Mouse (Mus musculus) kidney, embryonic 16.5 days (tissue): Measurements from ENCODE around the gene Bcl2l1. TPM values are rescaled to one million over a fixed set of nuclear protein-coding genes. Genes with fewer than 3 reads are reported as not detected.

ENCODE experiments used
- ATAC-seq: fragments of 200-750 bp; cut with Nextera tagmentation; 2 replicates; pipeline ENCODE4 v1.8.0; 2017; ENCODE audit warnings: moderate TSS enrichment; ENCODE audit not compliant: low FRiP score, low TSS enrichment
- H3K27ac ChIP-seq: fragments of 300-500 bp; sonication (generic); 2 replicates; pipeline ENCODE4 v1.5.1; 2014; ENCODE audit warnings: low read length
- H3K27me3 ChIP-seq: fragments of 300-500 bp; sonication (generic); 2 replicates; pipeline ENCODE4 v1.6.1; 2014; ENCODE audit warnings: low read length, control low read depth, mixed read lengths; ENCODE audit not compliant: insufficient read depth
- H3K36me3 ChIP-seq: fragments of 300-500 bp; sonication (generic); 2 replicates; pipeline ENCODE4 v1.6.1; 2014; ENCODE audit warnings: low read length, control low read depth, mixed read lengths; ENCODE audit not compliant: insufficient read depth
- H3K4me1 ChIP-seq: fragments of 300-500 bp; sonication (generic); 2 replicates; pipeline ENCODE4 v1.6.1; 2014; ENCODE audit warnings: low read length, control low read depth, mixed read lengths; ENCODE audit not compliant: insufficient read depth
- H3K4me2 ChIP-seq: fragments of 300-500 bp; sonication (generic); replicated peaks from 2 replicates; pipeline ENCODE4 v1.6.1; 2014; ENCODE audit warnings: low read depth, low read length
- H3K4me3 ChIP-seq: fragments of 300-500 bp; sonication (generic); 2 replicates; pipeline ENCODE4 v1.5.1; 2014; ENCODE audit warnings: mild to moderate bottlenecking, low read length
- H3K9ac ChIP-seq: fragments of 300-500 bp; sonication (generic); replicated peaks from 2 replicates; pipeline ENCODE4 v1.6.1; 2014; ENCODE audit warnings: low read length
- H3K9me3 ChIP-seq: fragments of 300-500 bp; sonication (generic); 2 replicates; pipeline ENCODE4 v1.6.1; 2016; ENCODE audit warnings: low read length, control low read depth
- WGBS: fragments of 180-500 bp; shearing (Covaris S2); extraction: QIAGEN DNeasy Blood & Tissue Kit; methylation state at CpG from one replicate; pipeline ENCODE4 v1.1.7; 2014; 5-methylcytosine and 5-hydroxymethylcytosine counted together
- polyA plus RNA-seq: library from polyadenylated mRNA; unstranded; fragments of >200 nt; fragmentation: Nextera tagmentation; extraction: Ambion mirVana; gene quantifications from 2 replicates; pipeline ENCODE4 v1.2.1, GENCODE M21; 2015

The Bcl2l1 gene
- polyA plus RNA-seq, 1 experiment from 2014 or later: 113 TPM

DNA sequence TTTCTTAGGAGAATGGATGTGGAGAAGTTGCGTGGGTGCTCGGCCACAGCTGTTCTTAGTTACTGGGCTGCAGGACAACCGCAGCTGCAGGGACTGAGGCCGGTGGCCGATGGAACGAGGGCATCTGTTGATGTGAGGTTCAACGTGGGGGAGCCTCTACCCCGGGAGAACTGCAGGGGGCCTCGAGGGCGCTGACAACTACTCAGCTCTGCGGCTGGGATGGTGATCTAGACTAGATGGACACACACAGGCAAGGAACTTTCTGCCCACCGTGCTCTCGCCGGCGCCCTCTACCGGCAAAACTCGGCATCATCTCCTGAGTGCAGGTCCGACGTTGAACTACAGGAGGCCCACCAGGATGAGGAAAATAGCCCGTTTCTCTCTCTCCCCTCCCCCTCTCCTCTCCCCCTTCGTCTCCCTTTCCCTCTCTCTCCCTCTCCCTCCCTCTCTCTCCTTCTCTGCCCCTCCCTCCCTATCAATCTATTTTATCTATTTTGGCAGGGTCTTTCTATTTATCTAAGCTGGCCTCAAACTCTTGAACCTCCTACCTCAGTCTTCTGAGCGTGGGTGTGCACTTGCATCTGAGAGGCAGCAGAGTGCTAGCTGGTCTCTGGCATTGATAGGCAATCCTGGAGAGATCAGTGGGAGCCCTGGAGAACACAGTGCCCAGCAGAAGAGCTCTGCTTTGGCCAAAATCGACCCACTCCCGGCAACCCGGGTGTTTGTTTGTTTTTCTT, 65.0 kb downstream of the Bcl2l1 start:
- Histone ChIP-seq H3K9ac (no peak overlapping the region; the same call in 1 of the 2 replicates), H3K27ac (peak overlapping the region; percentile 65)

DNA sequence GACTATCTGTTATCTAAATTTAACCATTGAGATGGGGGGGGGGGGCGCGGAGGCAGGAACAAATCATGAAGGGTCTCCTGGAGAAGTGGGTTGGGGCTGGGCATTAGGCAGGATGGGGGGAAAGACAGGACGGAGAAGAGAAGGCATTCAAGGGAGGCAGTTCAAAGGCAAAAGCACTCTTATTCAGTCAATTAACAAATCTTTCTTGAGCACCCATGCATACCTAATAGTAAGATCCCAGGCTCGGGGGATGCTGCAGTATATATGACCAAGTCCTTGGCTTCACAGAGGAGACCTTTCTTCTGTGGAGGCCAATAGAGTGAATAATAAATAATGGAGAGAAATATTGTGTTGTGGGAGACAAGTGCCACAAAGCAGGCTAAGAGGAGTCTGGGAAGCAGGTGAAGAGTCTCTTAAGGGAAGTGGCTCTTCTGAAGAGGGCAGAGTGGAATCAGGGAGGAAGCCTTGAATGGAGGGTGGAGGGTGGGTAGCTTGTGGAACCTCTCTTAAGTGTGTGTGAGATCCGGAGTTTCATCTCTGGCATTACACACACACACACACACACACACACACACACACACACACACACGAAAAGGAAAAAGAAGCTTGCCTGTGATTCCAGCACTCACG, 66.4 kb downstream of the Bcl2l1 start:
- no peak overlapping the region for H3K9ac ChIP-seq
- H3K4me1 ChIP-seq: peaks cover 30% of the 10 kb centered on the region
- no peaks in the 10 kb centered on the region for H3K27me3 ChIP-seq
- H3K9me3 ChIP-seq: no peaks in the 10 kb centered on the region
- no peak for ATAC-seq
- H3K4me3 ChIP-seq: no peak overlapping the region
- 18% methylated on average over 5 of the region's 7 CpGs for WGBS
- H3K4me2 ChIP-seq: peak overlapping the region; percentile 40
- H3K27ac ChIP-seq: 0 out of 2 replicates have a peak overlapping the region, but pooled peaks have one; percentile 2
- no peaks in the 10 kb centered on the region for H3K36me3 ChIP-seq

More for the DNA sequence above, 65.0 kb downstream of the Bcl2l1 start:
- H3K9me3 ChIP-seq: no peaks in the 10 kb centered on the region
- H3K4me3 ChIP-seq: no peak overlapping the region
- no peaks in the 10 kb centered on the region for H3K27me3 ChIP-seq
- 0 out of 2 replicates have a peak overlapping the region, but pooled peaks have one; percentile 2 for H3K4me2 ChIP-seq
- peaks cover 31% of the 10 kb centered on the region for H3K4me1 ChIP-seq
- no peaks in the 10 kb centered on the region for H3K36me3 ChIP-seq
- ATAC-seq: peak; percentile 72
- 15% methylated on average over 25 of the region's 25 CpGs for WGBS

DNA sequence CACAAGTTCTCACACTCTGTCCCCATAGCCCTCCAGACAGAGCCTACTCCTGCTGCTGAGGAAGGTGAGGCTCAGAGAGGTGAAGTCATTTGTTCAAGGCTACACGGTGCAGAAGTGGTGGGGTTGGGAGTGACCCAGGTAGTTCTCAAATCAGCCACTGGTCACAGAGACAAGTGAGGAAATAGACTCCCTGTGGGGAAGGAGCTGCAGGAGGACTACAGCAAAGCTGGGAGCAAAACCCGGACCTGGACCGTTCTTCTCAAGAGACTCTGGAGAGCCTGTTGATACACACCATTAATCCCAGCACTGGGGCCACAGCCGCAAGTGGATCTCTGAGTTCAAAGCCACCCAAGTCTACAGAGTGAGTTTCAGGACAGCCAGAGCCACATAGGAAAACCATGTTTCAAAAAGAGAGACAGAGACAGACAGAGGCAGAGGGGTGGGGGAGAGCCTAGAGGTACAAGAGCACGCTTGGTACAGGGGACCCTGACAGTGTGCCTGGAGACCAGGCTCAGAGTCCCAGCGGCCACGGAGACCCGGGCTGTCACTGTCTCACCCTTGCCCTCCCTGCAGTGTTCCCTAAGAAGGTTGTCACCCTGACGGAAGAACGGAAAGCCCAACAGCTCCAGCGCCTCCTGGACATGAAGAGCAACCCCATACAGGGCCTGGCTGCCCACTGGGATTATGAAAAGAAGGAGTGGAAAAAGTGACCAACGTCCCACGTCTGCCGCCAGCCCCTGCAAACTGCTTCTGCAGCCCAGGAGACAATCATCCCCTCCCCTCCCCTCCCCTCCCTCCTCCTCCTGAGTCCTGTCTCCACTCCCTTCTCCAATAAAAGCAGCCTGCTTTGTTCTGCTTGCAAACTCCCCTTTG, 67.1 kb downstream of the Bcl2l1 start:
- peak; percentile 29; the same call in 1 of the 2 replicates for ATAC-seq
- H3K9ac ChIP-seq: peak overlapping the region; percentile 60
- peaks cover 30% of the 10 kb centered on the region for H3K4me1 ChIP-seq
- H3K27me3 ChIP-seq: no peaks in the 10 kb centered on the region
- no peaks in the 10 kb centered on the region for H3K36me3 ChIP-seq
- peak overlapping the region; percentile 40 for H3K4me2 ChIP-seq
- no peaks in the 10 kb centered on the region for H3K9me3 ChIP-seq
- 4% methylated on average over 14 of the region's 14 CpGs for WGBS
- H3K4me3 ChIP-seq: no peak overlapping the region
- peak overlapping the region; percentile 45; the same call in 1 of the 2 replicates for H3K27ac ChIP-seq

- no peaks in the 10 kb centered on the region for H3K27me3 ChIP-seq
- H3K9ac ChIP-seq: no peak overlapping the region
- peaks cover 30% of the 10 kb centered on the region for H3K4me1 ChIP-seq
- WGBS: 73% methylated on average over 6 of the region's 6 CpGs
- H3K27ac ChIP-seq: no peak overlapping the region
- ATAC-seq: no peak
- H3K4me2 ChIP-seq: no peak overlapping the region
- H3K9me3 ChIP-seq: no peaks in the 10 kb centered on the region
- no peak overlapping the region for H3K4me3 ChIP-seq
- no peaks in the 10 kb centered on the region for H3K36me3 ChIP-seq
Measured at GRCm38 (mm10) chr2:152763310-152763709, 68.2 kb downstream of the Bcl2l1 start.

DNA sequence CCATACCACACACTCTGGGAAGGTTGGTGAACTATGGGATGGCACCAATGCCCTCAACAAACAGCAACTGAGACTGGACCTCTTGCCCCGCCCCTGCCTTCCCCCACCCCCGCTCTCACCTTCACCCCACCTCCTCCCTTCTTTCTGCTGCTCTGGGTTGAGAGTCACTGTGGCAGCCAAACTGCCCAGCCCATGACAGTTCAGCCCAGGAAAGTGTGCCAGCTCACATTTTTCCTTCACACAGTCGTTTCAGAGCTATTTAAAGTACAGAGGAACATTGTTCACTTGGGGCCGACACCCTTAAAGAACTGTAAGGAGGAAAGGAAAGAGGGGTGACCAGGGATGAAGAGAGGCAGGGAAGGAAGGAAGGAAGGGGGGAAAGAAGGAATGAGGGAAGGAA, 73.2 kb downstream of the Bcl2l1 start:
- H3K9ac ChIP-seq: no peak overlapping the region
- no peaks in the 10 kb centered on the region for H3K9me3 ChIP-seq
- peaks cover 25% of the 10 kb centered on the region for H3K4me1 ChIP-seq
- no peak overlapping the region for H3K4me3 ChIP-seq
- no peak overlapping the region for H3K27ac ChIP-seq
- no peak overlapping the region for H3K4me2 ChIP-seq
- no peaks in the 10 kb centered on the region for H3K36me3 ChIP-seq
- H3K27me3 ChIP-seq: no peaks in the 10 kb centered on the region
- WGBS: 46% methylated on average over 4 of the region's 4 CpGs
- no peak for ATAC-seq

DNA sequence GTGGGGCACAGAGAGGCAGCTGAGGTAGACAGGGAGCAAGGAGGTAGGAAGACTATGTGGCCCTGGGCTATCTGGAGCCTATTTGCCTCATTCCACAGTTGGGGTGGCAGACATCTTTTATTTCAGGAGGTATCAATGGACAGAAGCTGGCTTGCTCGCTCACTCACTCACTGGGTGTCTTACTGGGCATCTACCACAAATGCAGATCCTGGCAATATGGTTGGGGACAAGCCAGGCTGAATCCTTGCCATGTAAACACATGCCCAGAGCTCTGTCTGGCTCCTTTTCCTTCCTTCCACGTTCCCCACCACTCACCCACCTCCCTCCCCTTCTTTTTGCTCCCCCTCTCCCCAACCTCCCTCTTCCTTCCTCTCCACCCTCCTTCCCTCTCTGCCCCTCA, 74.0 kb downstream of the Bcl2l1 start:
- peaks cover 25% of the 10 kb centered on the region for H3K4me1 ChIP-seq
- no peaks in the 10 kb centered on the region for H3K27me3 ChIP-seq
- H3K4me3 ChIP-seq: no peak overlapping the region
- no peaks in the 10 kb centered on the region for H3K36me3 ChIP-seq
- H3K4me2 ChIP-seq: no peak overlapping the region
- H3K9me3 ChIP-seq: no peaks in the 10 kb centered on the region
- ATAC-seq: no peak
- 74% methylated on average over 2 of the region's 2 CpGs for WGBS
- no peak overlapping the region for H3K27ac ChIP-seq
- H3K9ac ChIP-seq: no peak overlapping the region

GRCm38 (mm10) chr2:152756474-152757393, 74.8 kb downstream of the Bcl2l1 start:
- Histone ChIP-seq H3K9ac (no peak overlapping the region), H3K4me3 (no peak overlapping the region), H3K36me3 (no peaks in the 10 kb centered on the region), H3K27ac (no peak overlapping the region), H3K9me3 (no peaks in the 10 kb centered on the region), H3K27me3 (no peaks in the 10 kb centered on the region), H3K4me1 (peaks cover 25% of the 10 kb centered on the region), H3K4me2 (no peak overlapping the region)
- peak; percentile 52 for ATAC-seq
- WGBS: 46% methylated on average over 17 of the region's 17 CpGs

- ATAC-seq: peak; percentile 37; the same call in 1 of the 2 replicates
- Histone ChIP-seq H3K27me3 (no peaks in the 10 kb centered on the region), H3K27ac (no peak within 1 kb of the TSS), H3K4me1 (peaks cover 25% of the 10 kb centered on the region), H3K4me2 (peak within 1 kb of the TSS; percentile 61), H3K4me3 (peak within 1 kb of the TSS; percentile 39), H3K36me3 (no peaks in the 10 kb centered on the region), H3K9me3 (no peaks in the 10 kb centered on the region), H3K9ac (peak within 1 kb of the TSS; percentile 59)
- WGBS: 4% methylated on average over 30 of the region's 30 CpGs
Measured at GRCm38 (mm10) chr2:152753944-152754711, 77.4 kb downstream of the Bcl2l1 start, which contains the start of gene Cox4i2. Gene Cox4i2 (plus strand): TSS chr2:152754173.
